Mouse (Mus musculus): ENCODE data around the gene Gm20532. TPM values are rescaled to one million over a fixed set of nuclear protein-coding genes. Genes with fewer than 3 reads are reported as not detected.

The Gm20532 gene
- not detected for total RNA-seq (2021)

DNA sequence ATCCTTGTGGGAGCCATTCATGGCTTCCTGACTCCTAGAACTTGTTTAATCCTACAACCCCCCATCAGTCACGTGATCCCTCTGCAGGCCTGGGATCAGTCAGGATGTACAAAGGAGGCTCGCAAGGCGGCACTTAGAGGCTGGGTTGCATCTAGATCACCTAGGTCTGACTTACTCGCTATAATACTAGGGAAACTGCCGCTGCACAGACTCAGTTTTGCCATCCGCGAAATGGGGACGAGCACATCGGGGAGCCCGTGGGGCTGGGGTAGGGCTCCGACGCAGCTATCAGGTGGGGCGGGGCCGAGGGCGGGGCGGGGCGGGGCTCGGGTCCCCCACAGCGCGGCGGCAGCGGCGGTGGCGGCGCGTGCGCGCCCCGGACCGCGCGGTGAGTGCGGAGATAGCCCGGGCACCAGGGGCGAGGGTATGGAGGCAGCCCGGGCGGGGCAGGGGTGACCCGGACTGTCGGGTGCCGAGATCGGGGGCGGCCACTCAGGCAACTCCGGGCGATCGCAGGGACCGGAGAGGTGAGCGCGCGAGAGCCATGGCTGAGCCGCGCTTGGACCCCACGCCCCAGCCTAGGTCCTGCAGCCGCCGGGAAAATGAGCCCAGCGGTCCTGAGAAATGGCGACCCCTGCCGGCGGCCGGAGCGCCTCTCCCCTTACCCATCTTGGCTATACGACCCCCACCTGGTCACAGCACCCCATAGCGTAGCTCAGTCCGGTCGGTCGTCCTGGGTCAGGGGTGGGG is at the start of gene Gm20532:
Gm20532 (plus strand) TSS at position 346 of the 750 bp plus-strand sequence.
- intact Hi-C loops (cut with DNase I), result no loop called here
- peak; percentile 47 to 80 for DNase-seq (ENCODE audit: extremely low spot score in 1 of 2, low spot score in 2 of 2)

DNA sequence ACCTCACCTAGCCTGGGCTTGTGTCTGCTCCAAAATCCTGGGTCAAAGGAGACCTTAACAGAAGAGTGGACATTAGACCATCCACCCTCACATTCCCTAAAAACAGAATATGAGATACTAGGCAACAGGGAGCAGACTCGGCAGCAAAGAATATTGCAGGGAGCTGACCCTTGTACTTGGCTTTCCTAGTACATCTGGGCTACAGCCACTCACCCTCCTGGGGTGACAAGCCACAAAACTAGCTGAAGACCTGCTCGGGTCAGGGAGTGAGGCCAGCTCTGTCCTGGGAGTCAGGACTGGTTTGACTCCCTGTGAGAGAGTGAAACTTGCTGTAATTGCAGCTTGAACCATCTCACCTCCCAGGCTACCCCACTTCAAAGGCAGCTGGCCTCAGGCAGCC is 46.9 kb upstream of the Gm20532 start:
- intact Hi-C loops (cut with DNase I), result loop anchor here (5.0 kb wide), 1 partner anchor 37 kb away; no protein-coding TSS in a partner anchor
- DNase-seq (ENCODE audit: extremely low spot score in 1 of 2, low spot score in 2 of 2), result no peak

DNA sequence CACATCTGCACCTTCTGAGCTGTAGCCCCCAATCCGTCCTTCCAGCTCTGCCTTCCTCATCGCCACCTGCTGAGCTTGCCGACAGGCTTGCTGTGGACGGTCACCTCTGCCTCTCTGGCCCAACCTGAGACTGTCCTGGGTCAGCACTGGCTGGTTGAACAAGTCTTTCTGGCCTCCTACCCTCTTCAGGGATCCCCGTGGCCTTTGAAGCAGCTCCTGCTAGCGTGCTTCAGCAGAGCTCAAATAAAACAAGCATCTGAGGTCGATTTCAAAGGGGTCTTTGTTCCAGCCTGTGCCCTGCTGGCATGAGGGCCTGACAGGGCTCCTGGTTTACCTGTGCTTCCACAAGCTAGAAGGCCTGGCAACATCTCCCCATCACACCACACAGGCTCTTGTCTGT is 45.7 kb upstream of the Gm20532 start:
- no peak for DNase-seq (ENCODE audit: extremely low spot score in 1 of 2, low spot score in 2 of 2)
- intact Hi-C loops (cut with DNase I), result loop anchor here (5.0 kb wide), 1 partner anchor 53 kb away; no protein-coding TSS in a partner anchor

DNA sequence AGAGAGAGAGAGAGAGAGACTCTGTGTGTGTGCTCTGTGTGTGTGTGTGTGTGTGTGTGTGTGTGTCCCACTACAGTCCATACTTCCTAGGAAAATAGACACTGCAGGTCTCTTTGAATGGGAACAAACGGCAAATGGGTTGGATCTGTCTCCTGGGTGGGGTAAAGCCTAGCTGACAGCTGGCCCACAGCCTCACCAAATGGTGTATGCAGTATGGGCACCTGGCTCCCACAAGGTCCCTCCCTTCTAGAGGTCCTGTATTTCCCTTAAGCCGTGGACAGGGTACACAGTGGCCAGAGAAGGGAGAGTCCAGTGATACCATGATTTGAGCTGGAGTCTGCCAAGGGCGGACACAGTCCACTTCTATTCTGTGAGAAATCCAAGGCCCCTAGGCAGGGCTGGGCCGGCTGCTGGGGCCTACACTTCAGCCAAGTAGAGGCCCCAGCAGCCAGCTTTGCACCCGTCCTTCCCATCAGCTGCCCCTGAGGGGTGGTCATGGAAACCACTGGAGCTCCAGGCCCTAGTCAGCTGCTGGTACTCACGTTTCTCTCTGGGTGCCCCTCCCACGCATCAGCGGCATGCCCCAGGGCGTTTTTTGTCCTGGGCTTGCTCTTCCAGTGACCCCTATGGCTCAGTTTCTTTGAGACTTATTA is 45.1 kb upstream of the Gm20532 start:
- intact Hi-C loops (cut with DNase I), result loop anchor here (5.0 kb wide), 1 partner anchor 54 kb away; no protein-coding TSS in a partner anchor
- no peak for DNase-seq (ENCODE audit: extremely low spot score in 1 of 2, low spot score in 2 of 2)

DNA sequence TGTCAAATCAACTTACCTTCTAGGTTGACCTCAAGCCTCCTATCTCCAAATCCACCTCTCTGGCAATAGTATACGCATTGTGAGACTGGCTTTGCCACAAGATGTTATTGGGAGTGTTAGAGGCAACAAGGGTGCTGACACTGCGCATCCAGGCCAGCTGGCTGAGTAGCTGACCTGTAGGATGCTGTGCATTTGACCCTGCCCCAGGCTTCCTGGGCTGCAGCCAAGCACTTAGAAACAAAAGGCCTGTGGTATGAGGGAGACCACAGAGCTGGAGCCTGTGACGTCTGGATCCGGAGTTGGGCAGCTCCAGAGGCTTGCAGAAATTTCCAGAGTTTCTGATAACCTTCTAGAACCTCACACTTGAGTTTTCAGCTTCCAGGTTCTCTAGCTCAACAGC is 43.3 kb upstream of the Gm20532 start:
- peak in 1 of 2 experiments; percentile 69 for DNase-seq (ENCODE audit: extremely low spot score in 1 of 2, low spot score in 2 of 2)
- intact Hi-C loops (cut with DNase I), result loop anchor here (5.0 kb wide), 1 partner anchor 56 kb away; no protein-coding TSS in a partner anchor

DNA sequence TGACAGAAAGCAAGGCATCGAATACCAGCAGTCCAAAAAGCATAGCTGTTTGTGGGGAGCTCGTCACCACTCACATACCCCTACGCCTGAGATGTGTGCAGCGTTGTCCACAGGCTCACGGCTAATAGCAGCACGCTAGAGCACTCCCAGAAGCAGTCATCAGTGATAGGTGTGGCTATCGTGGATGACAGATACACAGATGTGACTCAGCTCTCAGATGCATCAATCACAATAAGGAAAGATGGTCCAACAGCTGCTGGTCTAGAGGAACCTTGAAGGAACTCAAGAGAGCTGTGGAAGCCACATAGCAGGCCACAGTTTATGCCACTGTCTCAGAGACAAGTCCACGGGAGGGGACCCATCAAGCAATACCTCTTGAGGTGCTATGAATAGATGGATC is 42.7 kb upstream of the Gm20532 start:
- DNase-seq (ENCODE audit: extremely low spot score in 1 of 2, low spot score in 2 of 2), result no peak
- intact Hi-C loops (cut with DNase I), result loop anchor here (5.0 kb wide), 1 partner anchor 56 kb away; no protein-coding TSS in a partner anchor

DNA sequence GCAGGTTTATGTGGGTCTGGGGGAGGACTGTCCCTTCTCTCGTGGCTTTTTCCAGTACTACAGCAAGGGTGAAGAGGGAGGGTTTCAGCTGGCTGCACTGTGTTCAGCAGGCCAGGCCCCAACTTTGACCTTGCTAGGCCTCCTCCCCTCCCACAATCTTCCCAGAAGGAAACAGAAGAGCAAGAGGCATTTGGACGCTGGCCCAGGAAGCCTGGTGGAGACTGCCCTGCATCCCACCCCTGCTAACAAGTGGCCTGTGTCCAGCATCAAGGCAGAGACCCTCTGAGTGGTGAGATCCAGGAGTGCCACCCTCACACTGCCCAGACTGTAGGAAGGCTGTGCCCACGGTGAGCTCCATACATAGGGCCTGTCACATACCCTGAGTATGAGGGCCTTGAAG is 42.2 kb upstream of the Gm20532 start:
- intact Hi-C loops (cut with DNase I), result loop anchor here (5.0 kb wide), 1 partner anchor 57 kb away; no protein-coding TSS in a partner anchor
- DNase-seq (ENCODE audit: extremely low spot score in 1 of 2, low spot score in 2 of 2), result peak in 1 of 2 experiments; percentile 72

DNA sequence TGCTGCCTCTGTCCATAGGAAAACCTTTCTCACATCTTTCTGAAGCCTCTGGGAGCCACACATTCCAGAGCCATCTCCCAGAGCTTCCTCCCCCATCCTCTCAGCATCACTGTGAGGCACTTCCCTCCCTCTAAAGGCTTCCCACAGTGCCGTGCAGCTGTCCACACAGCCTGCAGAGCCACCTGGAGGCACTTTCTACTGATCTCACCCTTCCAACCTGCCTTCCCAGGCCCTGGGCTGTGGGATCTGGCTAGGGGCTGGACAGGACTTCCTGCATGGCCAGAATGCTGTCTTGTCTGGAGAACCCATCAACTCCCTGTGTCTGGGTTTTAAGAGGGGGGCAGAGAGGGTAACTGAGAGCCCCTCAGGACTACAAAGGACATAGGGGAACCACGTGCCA is 39.0 kb upstream of the Gm20532 start:
- intact Hi-C loops (cut with DNase I), result no loop called here
- DNase-seq (ENCODE audit: extremely low spot score in 1 of 2, low spot score in 2 of 2), result peak in 1 of 2 experiments; percentile 78

DNA sequence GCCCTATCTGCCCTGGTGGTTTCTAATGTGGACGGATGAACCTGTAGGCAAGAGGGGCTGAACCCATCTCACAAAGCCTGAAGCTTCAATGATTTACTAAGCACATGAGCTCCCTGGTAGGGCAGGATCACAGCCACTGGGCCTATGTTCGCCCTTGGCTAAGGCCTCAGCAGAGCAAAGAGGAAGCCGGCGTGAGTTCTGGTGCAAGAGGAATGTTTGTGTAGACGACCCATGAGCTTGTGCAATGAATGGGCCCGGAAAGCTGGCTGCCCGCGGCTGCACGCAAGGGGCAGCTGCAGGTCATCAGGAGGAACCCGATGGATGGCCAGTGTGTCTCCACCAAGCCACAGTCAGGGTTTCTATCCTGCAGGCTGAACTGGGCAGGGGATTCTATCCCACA is 36.6 kb upstream of the Gm20532 start:
- no peak for DNase-seq (ENCODE audit: extremely low spot score in 1 of 2, low spot score in 2 of 2)
- intact Hi-C loops (cut with DNase I), result no loop called here

DNA sequence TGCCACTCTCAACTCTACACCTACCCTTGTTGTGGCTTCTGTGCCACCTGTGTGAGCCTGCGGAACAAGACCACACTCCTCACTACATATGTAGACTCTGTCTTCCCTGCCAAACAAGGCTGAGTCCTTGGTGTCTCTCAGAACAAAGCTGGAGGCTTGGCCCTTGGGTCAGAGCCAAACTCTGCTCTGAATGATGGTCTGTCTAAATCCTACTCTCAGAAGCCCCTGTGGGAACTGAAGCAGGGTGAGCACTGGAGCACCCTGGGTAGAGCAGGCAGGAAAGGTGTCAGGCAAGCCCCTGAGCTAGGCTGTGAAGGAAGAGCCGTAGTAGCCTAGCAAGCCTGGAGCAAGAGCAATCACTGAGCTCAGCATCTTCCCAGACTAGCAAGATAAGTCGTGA is 36.2 kb upstream of the Gm20532 start:
- intact Hi-C loops (cut with DNase I), result no loop called here
- no peak for DNase-seq (ENCODE audit: extremely low spot score in 1 of 2, low spot score in 2 of 2)

DNA sequence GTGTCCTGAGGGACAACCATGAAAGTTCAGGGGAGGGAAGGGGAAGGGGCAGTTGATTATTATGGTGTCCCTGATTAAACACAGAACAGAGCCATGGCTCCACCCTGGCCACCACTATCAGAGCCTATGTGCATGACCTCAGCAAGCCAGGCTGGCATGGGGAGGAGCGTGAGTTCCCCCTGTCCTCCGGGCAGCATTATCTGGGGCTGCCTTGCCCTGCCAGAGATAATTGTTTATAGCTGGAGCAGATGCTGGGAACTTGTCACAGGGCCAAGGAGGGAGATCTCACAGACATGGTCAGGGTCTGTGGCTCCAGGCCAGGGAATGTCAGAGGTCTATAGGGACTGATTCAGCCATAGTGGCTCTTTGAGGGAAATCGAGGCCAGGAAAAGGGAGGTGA is 35.7 kb upstream of the Gm20532 start:
- intact Hi-C loops (cut with DNase I), result no loop called here
- DNase-seq (ENCODE audit: extremely low spot score in 1 of 2, low spot score in 2 of 2), result no peak

DNA sequence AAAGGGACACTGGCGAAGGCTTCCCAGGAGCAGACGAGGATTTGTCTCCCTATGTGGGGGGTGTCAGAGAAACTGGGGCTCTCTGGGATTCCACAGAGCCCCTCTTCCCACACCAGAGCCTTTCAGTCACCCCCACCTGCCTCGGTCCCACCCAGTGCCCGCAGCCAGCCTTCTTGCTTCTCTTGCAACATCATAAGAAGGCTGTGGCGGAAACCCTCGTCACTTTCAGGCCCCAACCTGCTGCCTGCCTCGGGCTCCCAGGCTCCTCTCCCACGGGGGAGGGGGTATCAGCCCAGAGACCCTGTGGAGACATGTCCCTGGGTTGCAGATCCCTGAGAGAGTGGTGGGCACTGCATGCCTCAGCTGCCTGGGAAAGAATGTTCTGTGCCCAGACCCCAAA is 35.0 kb upstream of the Gm20532 start:
- intact Hi-C loops (cut with DNase I), result no loop called here

DNA sequence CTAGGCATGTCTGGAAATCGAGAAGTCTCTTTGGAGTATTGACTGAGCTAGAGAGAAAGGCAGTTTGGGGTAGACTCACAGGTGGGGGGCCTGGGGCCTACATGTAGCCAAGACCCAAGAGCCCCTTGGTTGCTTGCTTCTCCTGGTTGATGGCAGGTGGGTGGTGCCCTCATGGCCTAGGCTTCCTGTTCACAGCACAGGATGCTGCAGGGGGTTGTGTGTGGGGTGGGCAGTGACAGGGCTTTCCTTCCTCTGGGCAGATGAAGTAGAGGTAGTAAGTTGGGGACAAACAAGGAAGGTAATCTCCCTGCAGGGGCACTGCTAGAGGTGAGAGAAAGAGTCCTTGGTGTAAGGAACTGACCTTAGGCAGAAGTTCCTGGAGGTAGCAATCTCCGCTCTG is 34.4 kb upstream of the Gm20532 start:
- intact Hi-C loops (cut with DNase I), result no loop called here
- no peak for DNase-seq (ENCODE audit: extremely low spot score in 1 of 2, low spot score in 2 of 2)

More for the DNA sequence above, 35.0 kb upstream of the Gm20532 start:
- DNase-seq (ENCODE audit: extremely low spot score in 1 of 2, low spot score in 2 of 2), result no peak

DNA sequence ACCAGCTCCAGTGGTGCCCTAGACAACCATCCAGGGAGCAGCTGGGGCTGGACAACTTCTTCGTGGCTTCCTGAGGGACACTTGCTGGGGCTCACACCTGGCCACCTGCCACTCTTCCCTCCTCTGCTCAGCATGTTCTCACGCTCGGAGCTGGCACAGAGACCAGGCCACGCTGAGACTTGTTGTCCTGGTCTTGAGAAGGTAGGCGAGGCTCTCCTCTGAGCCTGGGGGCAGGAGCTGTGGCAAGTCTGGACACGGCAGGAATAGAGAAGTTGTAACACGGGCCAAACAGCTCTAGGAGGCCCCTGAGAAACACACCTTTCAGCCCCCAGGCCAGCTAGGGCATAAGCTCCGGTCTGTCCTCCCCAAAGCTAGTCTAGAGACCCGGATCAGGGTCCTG is 32.5 kb upstream of the Gm20532 start:
- DNase-seq (ENCODE audit: extremely low spot score in 1 of 2, low spot score in 2 of 2), result no peak
- intact Hi-C loops (cut with DNase I), result no loop called here

DNA sequence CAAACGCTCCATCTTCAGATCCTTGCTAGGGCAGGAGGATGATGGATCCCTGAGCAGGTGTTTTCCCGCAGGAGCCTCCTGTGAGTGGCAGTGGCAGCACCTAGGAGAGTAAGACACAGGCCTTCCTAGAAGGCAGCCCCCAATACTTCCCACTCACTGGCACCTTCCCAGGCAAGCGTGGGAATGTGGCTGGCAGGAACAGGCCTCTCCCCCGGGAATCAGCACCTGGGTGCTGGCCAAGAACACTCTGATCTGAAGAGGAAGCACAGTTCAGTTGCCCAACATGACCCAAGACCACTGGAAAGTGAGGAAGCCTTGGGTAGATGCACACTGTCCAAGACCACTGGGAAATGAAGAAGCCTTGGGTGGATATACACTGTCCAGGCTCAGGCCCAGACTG is 31.4 kb upstream of the Gm20532 start:
- DNase-seq (ENCODE audit: extremely low spot score in 1 of 2, low spot score in 2 of 2), result peak in 1 of 2 experiments; percentile 70
- intact Hi-C loops (cut with DNase I), result no loop called here

DNA sequence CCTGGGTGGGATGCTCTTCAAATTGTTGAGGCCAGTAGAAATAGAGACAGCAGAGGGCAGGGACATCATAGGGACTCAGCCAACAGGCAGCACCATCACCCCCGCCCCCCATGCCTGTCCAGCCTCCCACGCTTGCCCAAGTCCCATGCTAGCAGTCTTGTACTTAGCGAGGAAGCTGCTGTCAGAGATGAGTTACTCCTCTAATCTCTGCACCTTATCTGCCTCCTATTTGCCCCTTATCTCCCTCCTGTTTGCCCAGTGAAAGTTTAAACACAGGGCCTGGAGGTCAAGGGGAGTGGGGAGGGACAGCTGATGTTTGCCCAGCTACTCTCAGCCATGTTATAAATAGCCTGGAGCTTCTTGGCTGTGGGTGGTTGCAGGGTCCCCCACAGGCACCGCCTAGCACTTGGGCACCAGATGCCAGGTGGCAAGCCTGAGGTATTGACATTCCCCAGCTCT is 29.9 kb upstream of the Gm20532 start:
- intact Hi-C loops (cut with DNase I), result no loop called here
- DNase-seq (ENCODE audit: extremely low spot score in 1 of 2, low spot score in 2 of 2), result no peak

DNA sequence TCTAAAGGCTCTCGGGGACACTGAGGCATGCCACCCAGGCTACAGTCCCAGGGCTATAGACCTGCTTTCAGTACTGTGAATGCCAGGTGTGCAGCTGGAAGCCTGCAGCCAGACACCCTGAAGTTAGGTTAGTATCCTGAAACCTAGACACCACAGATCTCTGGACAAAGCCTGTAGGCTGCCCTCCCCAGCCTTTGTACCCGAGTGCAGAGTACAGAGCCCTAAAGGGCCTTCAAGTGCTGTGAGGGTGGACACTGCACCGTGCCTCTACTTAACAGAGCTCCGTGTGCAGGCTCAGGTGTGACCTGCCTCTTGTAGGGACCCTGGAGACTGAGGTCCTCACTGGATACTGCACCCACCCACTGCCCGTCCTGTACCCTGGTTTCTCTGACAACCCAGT is 25.9 kb upstream of the Gm20532 start:
- DNase-seq (ENCODE audit: extremely low spot score in 1 of 2, low spot score in 2 of 2), result no peak
- intact Hi-C loops (cut with DNase I), result loop anchor here (10.0 kb wide), 1 partner anchor 266 kb away; the partner anchor contains the start of gene Ccdc187

DNA sequence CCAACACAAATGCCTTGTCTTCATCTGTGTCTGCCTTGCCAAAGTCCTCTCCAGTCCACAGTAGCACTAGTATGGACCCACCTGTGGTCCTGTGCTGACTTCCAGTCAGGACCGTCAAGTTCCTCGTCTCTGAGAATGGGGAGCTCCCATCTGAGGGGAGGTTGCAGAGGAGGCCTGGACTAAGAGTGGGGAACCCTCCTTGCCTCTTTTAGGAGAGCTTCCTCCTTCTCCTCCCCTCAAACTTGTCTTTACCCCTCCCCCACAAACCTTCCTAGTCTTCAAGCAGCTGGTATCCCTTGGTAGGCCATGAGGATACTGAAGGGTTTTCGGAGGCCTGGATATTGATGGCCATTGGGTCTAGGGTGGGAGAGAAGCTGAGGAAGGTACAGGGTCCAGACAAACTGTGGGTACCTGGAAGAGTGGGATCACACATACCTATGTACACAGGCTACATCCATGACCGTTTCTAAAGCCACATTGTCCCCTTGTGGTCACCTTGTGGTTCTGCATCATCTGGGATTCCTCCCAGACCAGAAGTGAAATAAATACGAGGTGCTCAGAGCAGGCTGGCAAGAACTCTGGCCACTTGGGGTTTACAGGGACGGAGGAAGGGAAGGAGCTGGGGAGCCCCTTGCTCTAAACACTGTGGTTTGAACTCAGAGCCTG is 25.0 kb upstream of the Gm20532 start:
- DNase-seq (ENCODE audit: extremely low spot score in 1 of 2, low spot score in 2 of 2), result no peak
- intact Hi-C loops (cut with DNase I), result loop anchor here (1.0 to 10.0 kb wide), 2 partner anchors 112 to 267 kb away; partner anchors contain the start of gene Ccdc187

DNA sequence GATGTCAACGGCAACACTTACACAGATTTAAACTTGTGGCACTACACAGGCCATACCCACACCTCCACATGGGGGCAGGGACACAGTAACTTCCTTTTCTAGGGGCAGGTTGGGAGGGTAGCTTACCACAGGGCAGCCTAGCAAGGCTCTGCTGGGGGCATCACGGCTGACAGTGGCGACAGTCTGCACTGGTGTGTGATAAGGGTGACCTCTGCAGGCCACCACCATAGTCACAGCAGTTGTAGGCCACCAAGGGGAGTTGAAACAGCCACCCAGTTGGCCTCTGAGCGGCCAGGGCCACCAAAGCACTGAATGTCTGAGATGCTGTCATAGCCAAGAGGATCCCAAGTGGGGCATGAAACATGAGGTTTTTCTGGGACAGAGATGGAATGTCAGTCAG is 20.2 kb upstream of the Gm20532 start:
- intact Hi-C loops (cut with DNase I), result loop anchor here (10.0 kb wide), 1 partner anchor 271 kb away; the partner anchor contains the start of gene Ccdc187
- peak in 1 of 2 experiments; percentile 70 for DNase-seq (ENCODE audit: extremely low spot score in 1 of 2, low spot score in 2 of 2)
